Mouse (Mus musculus): Measurements from ENCODE around the gene Chd2. TPM values are rescaled to one million over a fixed set of nuclear protein-coding genes. Genes with fewer than 3 reads are reported as not detected.

Chd2 gene
- total RNA-seq, 1 experiment, result 46.6 TPM

- TF ChIP-seq CHD2 (IDR thresholded peaks at IDR 0.05; ENCODE audit: low read depth, low read length), result no peak
- TF ChIP-seq MAFK (IDR thresholded peaks at IDR 0.05; ENCODE audit: insufficient read depth, low read depth, low read length), result no peak
- Histone ChIP-seq H3K9ac (ENCODE audit: insufficient read depth, low read depth, low read length, poor library complexity, severe bottlenecking) (no peak overlapping the region), H3K4me3 (ENCODE audit: insufficient read depth in 1 of 2, low read depth in 1 of 2, low read length in 2 of 2, poor library complexity in 1 of 2, severe bottlenecking in 1 of 2) (no peak overlapping the region), H3K9me3 (ENCODE audit: control insufficient read depth, insufficient read depth, low read depth, low read length) (no peaks in the 10 kb centered on the region), H3K4me1 (ENCODE audit: control insufficient read depth in 2 of 2, insufficient read depth in 2 of 2, low read length in 2 of 2, poor library complexity in 1 of 2) (peaks cover 0 to 2% of the 10 kb centered on the region in 2 experiments; a peak in 1 of 4 replicates), H3K36me3 (ENCODE audit: control insufficient read depth, insufficient read depth, low read length, poor library complexity, severe bottlenecking) (peaks cover 34% of the 10 kb centered on the region), H3K27ac (ENCODE audit: insufficient read depth, low read depth, low read length, poor library complexity, severe bottlenecking) (no peak overlapping the region)
- no peak for DNase-seq (ENCODE audit: low read depth, low spot score)
- in situ Hi-C loops (cut with MboI; ENCODE audit: low sequenced_read_pairs in 2 of 2, unreplicated experiment in 2 of 2), result no loop called here
Observed at GRCm38 (mm10) chr7:73434336-73434677, 107.3 kb downstream of the Chd2 start.

- no peak for TF ChIP-seq ZNF384 (IDR thresholded peaks at IDR 0.05; ENCODE audit: low read depth, low read length)
- TF ChIP-seq MAFK (IDR thresholded peaks at IDR 0.05; ENCODE audit: insufficient read depth, low read depth, low read length), result no peak
- no peak for TF ChIP-seq CHD2 (IDR thresholded peaks at IDR 0.05; ENCODE audit: low read depth, low read length)
- TF ChIP-seq ZC3H11A (IDR thresholded peaks at IDR 0.05; ENCODE audit: borderline replicate concordance, low read depth, low read length), result no peak
- no peak for TF ChIP-seq HCFC1 (IDR thresholded peaks at IDR 0.05; ENCODE audit: borderline replicate concordance, insufficient read depth, low read length)
- Histone ChIP-seq H3K9ac (ENCODE audit: insufficient read depth, low read depth, low read length, poor library complexity, severe bottlenecking) (no peak overlapping the region), H3K4me3 (ENCODE audit: insufficient read depth in 1 of 2, low read depth in 1 of 2, low read length in 2 of 2, poor library complexity in 1 of 2, severe bottlenecking in 1 of 2) (no peak overlapping the region), H3K4me1 (ENCODE audit: control insufficient read depth in 2 of 2, insufficient read depth in 2 of 2, low read length in 2 of 2, poor library complexity in 1 of 2) (peaks cover 0 to 2% of the 10 kb centered on the region in 2 experiments; a peak in 1 of 4 replicates), H3K36me3 (ENCODE audit: control insufficient read depth, insufficient read depth, low read length, poor library complexity, severe bottlenecking) (peaks cover 38% of the 10 kb centered on the region), H3K9me3 (ENCODE audit: control insufficient read depth, insufficient read depth, low read depth, low read length) (no peaks in the 10 kb centered on the region), H3K27ac (ENCODE audit: insufficient read depth, low read depth, low read length, poor library complexity, severe bottlenecking) (no peak overlapping the region)
- no peak for DNase-seq (ENCODE audit: low read depth, low spot score)
- in situ Hi-C loops (cut with MboI; ENCODE audit: low sequenced_read_pairs in 2 of 2, unreplicated experiment in 2 of 2), result no loop called here
Observed at GRCm38 (mm10) chr7:73433637-73434335, 107.8 kb downstream of the Chd2 start.

GRCm38 (mm10) chr7:73428525-73428924 is 113.1 kb downstream of the Chd2 start:
- peaks cover 3 to 11% of the 10 kb centered on the region in 2 experiments; a peak in 2 of 4 replicates for H3K4me1 ChIP-seq (ENCODE audit: control insufficient read depth in 2 of 2, insufficient read depth in 2 of 2, low read length in 2 of 2, poor library complexity in 1 of 2)
- no peak for DNase-seq (ENCODE audit: low read depth, low spot score)
- no peak overlapping the region for H3K9ac ChIP-seq (ENCODE audit: insufficient read depth, low read depth, low read length, poor library complexity, severe bottlenecking)
- H3K9me3 ChIP-seq (ENCODE audit: control insufficient read depth, insufficient read depth, low read depth, low read length), result no peaks in the 10 kb centered on the region
- no peak for TF ChIP-seq MAFK (IDR thresholded peaks at IDR 0.05; ENCODE audit: insufficient read depth, low read depth, low read length)
- no peak for TF ChIP-seq CHD2 (IDR thresholded peaks at IDR 0.05; ENCODE audit: low read depth, low read length)
- no peak for TF ChIP-seq HCFC1 (IDR thresholded peaks at IDR 0.05; ENCODE audit: borderline replicate concordance, insufficient read depth, low read length)
- no peak for TF ChIP-seq ZC3H11A (IDR thresholded peaks at IDR 0.05; ENCODE audit: borderline replicate concordance, low read depth, low read length)
- no peak for TF ChIP-seq ZNF384 (IDR thresholded peaks at IDR 0.05; ENCODE audit: low read depth, low read length)
- peaks cover 29% of the 10 kb centered on the region for H3K36me3 ChIP-seq (ENCODE audit: control insufficient read depth, insufficient read depth, low read length, poor library complexity, severe bottlenecking)
- H3K27ac ChIP-seq (ENCODE audit: insufficient read depth, low read depth, low read length, poor library complexity, severe bottlenecking), result no peak overlapping the region
- no peak overlapping the region for H3K4me3 ChIP-seq (ENCODE audit: insufficient read depth in 1 of 2, low read depth in 1 of 2, low read length in 2 of 2, poor library complexity in 1 of 2, severe bottlenecking in 1 of 2)
- in situ Hi-C loops (cut with MboI; ENCODE audit: low sequenced_read_pairs in 2 of 2, unreplicated experiment in 2 of 2), result no loop called here

- H3K27ac ChIP-seq (ENCODE audit: insufficient read depth, low read depth, low read length, poor library complexity, severe bottlenecking), result no peak overlapping the region
- H3K9ac ChIP-seq (ENCODE audit: insufficient read depth, low read depth, low read length, poor library complexity, severe bottlenecking), result no peak overlapping the region
- peaks cover 3 to 13% of the 10 kb centered on the region in 2 experiments; a peak in 2 of 4 replicates for H3K4me1 ChIP-seq (ENCODE audit: control insufficient read depth in 2 of 2, insufficient read depth in 2 of 2, low read length in 2 of 2, poor library complexity in 1 of 2)
- in situ Hi-C loops (cut with MboI; ENCODE audit: low sequenced_read_pairs in 2 of 2, unreplicated experiment in 2 of 2), result no loop called here
- no peaks in the 10 kb centered on the region for H3K9me3 ChIP-seq (ENCODE audit: control insufficient read depth, insufficient read depth, low read depth, low read length)
- no peak for DNase-seq (ENCODE audit: low read depth, low spot score)
- H3K4me3 ChIP-seq (ENCODE audit: insufficient read depth in 1 of 2, low read depth in 1 of 2, low read length in 2 of 2, poor library complexity in 1 of 2, severe bottlenecking in 1 of 2), result no peak overlapping the region
- TF ChIP-seq ZC3H11A (IDR thresholded peaks at IDR 0.05; ENCODE audit: borderline replicate concordance, low read depth, low read length), result no peak
- no peak for TF ChIP-seq HCFC1 (IDR thresholded peaks at IDR 0.05; ENCODE audit: borderline replicate concordance, insufficient read depth, low read length)
- no peak for TF ChIP-seq MAFK (IDR thresholded peaks at IDR 0.05; ENCODE audit: insufficient read depth, low read depth, low read length)
- no peak for TF ChIP-seq ZNF384 (IDR thresholded peaks at IDR 0.05; ENCODE audit: low read depth, low read length)
- no peak for TF ChIP-seq CHD2 (IDR thresholded peaks at IDR 0.05; ENCODE audit: low read depth, low read length)
- H3K36me3 ChIP-seq (ENCODE audit: control insufficient read depth, insufficient read depth, low read length, poor library complexity, severe bottlenecking), result peaks cover 26% of the 10 kb centered on the region
Observed at GRCm38 (mm10) chr7:73427794-73428193, 113.8 kb downstream of the Chd2 start.
